In genomic region chr7:79282883-79283670, GRCm38 (mm10) we compare ENCODE assay signal across 12 mouse cellular contexts. TPM values are rescaled to one million over a fixed set of nuclear protein-coding genes. Genes with fewer than 3 reads are reported as not detected.
DNase-seq lines count a peak whose midpoint lies in the region; ATAC-seq lines count a peak whose summit lies in the region.
"Had no signal": no experiment of that assay in that cellular context is flagged by ENCODE, and none has a peak within 500 bp of the region (broad histone marks: within the 10 kb centered on the region; RNA-seq: fewer than 3 reads in every experiment).

No protein-coding gene starts in this region.

- DNase-seq in heart, postnatal 4 days, result no peak
- DNase-seq in lung, postnatal 4 days, result no peak
- no peak for DNase-seq in embryo, embryonic 9.5 days (ENCODE audit: extremely low spot score)
- no peak for DNase-seq in kidney, postnatal 36 days
- DNase-seq: cerebellum, adult 9-11 months; heart, adult 2 months; thymus, postnatal 25 days had no signal

- H3K4me1 ChIP-seq in heart, embryonic 11.5 days (ENCODE audit: control insufficient read depth, insufficient read depth, low read length), result peaks cover 31% of the 10 kb centered on the region
- peaks cover 70% of the 10 kb centered on the region for H3K4me1 ChIP-seq in lung, embryonic 15.5 days
- H3K4me1 ChIP-seq in erythroblast, embryonic 14.5 days (ENCODE audit: control insufficient read depth), result peaks cover 96% of the 10 kb centered on the region

- no peaks in the 10 kb centered on the region for H3K9me3 ChIP-seq in heart, embryonic 11.5 days (replicated peaks; ENCODE audit: control insufficient read depth, low read length)
- H3K9me3 ChIP-seq in lung, embryonic 15.5 days, result no peaks in the 10 kb centered on the region
- H3K9me3 ChIP-seq in erythroblast, embryonic 14.5 days (ENCODE audit: control insufficient read depth, low read length), result no peaks in the 10 kb centered on the region
- H3K9me3 ChIP-seq: embryonic facial prominence, embryonic 13.5 days had no signal

- H3K4me3 ChIP-seq in heart, embryonic 11.5 days (ENCODE audit: low read depth, low read length), result no peak overlapping the region
- H3K4me3 ChIP-seq in lung, embryonic 15.5 days, result no peak overlapping the region
- peak overlapping the region; percentile 33 for H3K4me3 ChIP-seq in erythroblast, embryonic 14.5 days (replicated peaks)
- H3K4me3 ChIP-seq: embryonic facial prominence, embryonic 13.5 days; heart, adult 2 months had no signal

- H3K9ac ChIP-seq in heart, embryonic 11.5 days (ENCODE audit: low read depth, low read length), result no peak overlapping the region
- H3K9ac ChIP-seq in lung, embryonic 15.5 days, result no peak overlapping the region
- H3K9ac ChIP-seq: embryonic facial prominence, embryonic 13.5 days had no signal

- 62% methylated on average over 12 of the region's 12 CpGs for WGBS in heart, embryonic 11.5 days (ENCODE audit: insufficient replicate concordance)
- 44% methylated on average over 12 of the region's 12 CpGs for WGBS in lung, embryonic 15.5 days

- H3K36me3 ChIP-seq in heart, embryonic 11.5 days (ENCODE audit: control insufficient read depth, insufficient read depth, low read length), result no peaks in the 10 kb centered on the region
- H3K36me3 ChIP-seq in lung, embryonic 15.5 days, result no peaks in the 10 kb centered on the region
- peaks cover 86% of the 10 kb centered on the region for H3K36me3 ChIP-seq in erythroblast, embryonic 14.5 days (ENCODE audit: control insufficient read depth)

- H3K4me2 ChIP-seq in heart, embryonic 11.5 days, result peak overlapping the region; percentile 37
- no peak overlapping the region for H3K4me2 ChIP-seq in lung, embryonic 15.5 days
- H3K4me2 ChIP-seq: embryonic facial prominence, embryonic 13.5 days had no signal

- H3K27me3 ChIP-seq in heart, embryonic 11.5 days (ENCODE audit: control insufficient read depth, insufficient read depth, low read length), result no peaks in the 10 kb centered on the region
- no peaks in the 10 kb centered on the region for H3K27me3 ChIP-seq in lung, embryonic 15.5 days
- H3K27me3 ChIP-seq in erythroblast, embryonic 14.5 days (ENCODE audit: control insufficient read depth), result no peaks in the 10 kb centered on the region
- H3K27me3 ChIP-seq: embryonic facial prominence, embryonic 13.5 days had no signal

- ATAC-seq in heart, embryonic 11.5 days (replicated peaks; ENCODE audit: insufficient number of reproducible peaks, low FRiP score, low TSS enrichment), result peak; percentile 58; the same call in 1 of the 2 replicates
- peak; percentile 58; the same call in 1 of the 2 replicates for ATAC-seq in lung, embryonic 15.5 days (ENCODE audit: borderline replicate concordance, extremely low read depth, low FRiP score, low TSS enrichment)
- ATAC-seq in megakaryocyte, adult 5-6 weeks (ENCODE audit: poor library complexity, severe bottlenecking), result peak; percentile 42

- 0 out of 2 replicates have a peak overlapping the region, but pooled peaks have one; percentile 47 for H3K27ac ChIP-seq in heart, embryonic 11.5 days (ENCODE audit: low read depth, low read length)
- H3K27ac ChIP-seq in lung, embryonic 15.5 days, result no peak overlapping the region
- H3K27ac ChIP-seq: heart, adult 2 months had no signal

RNA-seq across cellular contexts. Expression of gene Abhd2, which starts 10.1 kb away (rescaled TPM):
- 4.9 and 6.1 TPM in 2 replicates for polyA plus RNA-seq in heart, embryonic 11.5 days (2014; fragmentation: Nextera tagmentation; extraction: Ambion mirVana)
- total RNA-seq in heart, postnatal 4 days (2021), result 10 to 100 TPM; 24.7 to 27.2 TPM
- polyA plus RNA-seq in lung, embryonic 15.5 days (2015; fragmentation: Nextera tagmentation; extraction: Ambion mirVana), result 16.5 and 17.1 TPM in 2 replicates
- polyA plus RNA-seq in erythroblast, embryonic 14.5 days (2012), result 1.0 and 1.6 TPM in 2 replicates
- total RNA-seq in megakaryocyte, adult 5-6 weeks (2015), result 41.5 and 45.2 TPM in 2 replicates
- 26.3 and 28.5 TPM in 2 replicates for total RNA-seq in megakaryocyte, adult 5-6 weeks (2017)
